Mouse (Mus musculus): ENCODE data around the gene Cks2.

GRCm38 (mm10) chr13:51681076-51681475 is 36.0 kb downstream of the Cks2 start:
- TF ChIP-seq CTCF (IDR thresholded peaks at IDR 0.05), result no peak
- no peak for TF ChIP-seq POLR2A (IDR thresholded peaks at IDR 0.05; ENCODE audit: insufficient read depth, low read depth, low read length)
- no peak for TF ChIP-seq EP300 (IDR thresholded peaks at IDR 0.05; ENCODE audit: insufficient read depth, low read depth, low read length)
